15 mouse cellular contexts compared by ENCODE assay signal in the genomic region with DNA sequence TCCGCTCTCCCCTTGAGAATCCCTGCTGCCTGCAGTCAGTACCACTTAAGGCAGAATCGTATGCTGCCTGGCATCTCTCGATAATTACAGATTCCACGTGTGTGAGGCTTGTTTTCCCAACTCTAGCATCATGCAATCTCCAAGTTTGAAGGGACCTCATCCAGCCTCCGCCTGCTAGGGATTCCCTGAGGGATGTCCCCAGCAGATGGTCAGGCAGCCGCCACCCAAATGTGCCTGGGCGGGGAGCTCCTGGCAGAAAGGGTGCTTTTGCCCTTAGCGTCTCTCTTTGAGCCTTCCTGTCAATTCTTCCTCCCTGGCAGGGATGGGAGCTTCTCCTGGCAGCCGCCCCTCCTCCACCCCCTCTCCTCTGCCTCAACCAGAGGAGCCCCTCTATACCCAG. TPM values are rescaled to one million over a fixed set of nuclear protein-coding genes. Genes with fewer than 3 reads are reported as not detected.
DNase-seq lines count a peak whose midpoint lies in the region; ATAC-seq lines count a peak whose summit lies in the region.
"Had no signal": no experiment of that assay in that cellular context is flagged by ENCODE, and none has a peak within 500 bp of the region (broad histone marks: within the 10 kb centered on the region; RNA-seq: fewer than 3 reads in every experiment).

No protein-coding gene starts in this region.

- H3K9me3 ChIP-seq in neural tube, embryonic 13.5 days = no peaks in the 10 kb centered on the region
- H3K9me3 ChIP-seq: embryonic facial prominence, embryonic 13.5 days; liver, embryonic 15.5 days had no signal

- H3K9ac ChIP-seq in neural tube, embryonic 13.5 days = 0 out of 2 replicates have a peak overlapping the region, but pooled peaks have one; percentile 13
- H3K9ac ChIP-seq: embryonic facial prominence, embryonic 13.5 days; liver, embryonic 15.5 days had no signal

- H3K36me3 ChIP-seq in neural tube, embryonic 13.5 days = peaks cover 3% of the 10 kb centered on the region; the same call in 1 of the 2 replicates
- H3K36me3 ChIP-seq: embryonic facial prominence, embryonic 13.5 days; liver, embryonic 15.5 days had no signal

- H3K27me3 ChIP-seq in neural tube, embryonic 13.5 days = peaks cover 80% of the 10 kb centered on the region

- ATAC-seq in neural tube, embryonic 13.5 days (ENCODE audit: low read depth) = no peak

- 56% methylated on average over 9 of the region's 9 CpGs for WGBS in neural tube, embryonic 13.5 days

- no peak overlapping the region for H3K4me3 ChIP-seq in neural tube, embryonic 13.5 days
- H3K4me3 ChIP-seq: embryonic facial prominence, embryonic 13.5 days; liver, embryonic 15.5 days had no signal

- peaks cover 55% of the 10 kb centered on the region for H3K4me1 ChIP-seq in neural tube, embryonic 13.5 days (replicated peaks)
- H3K4me1 ChIP-seq: liver, embryonic 15.5 days had no signal

- H3K27ac ChIP-seq in neural tube, embryonic 13.5 days (replicated peaks) = no peak overlapping the region
- H3K27ac ChIP-seq: embryonic facial prominence, embryonic 13.5 days; liver, embryonic 15.5 days had no signal

- intact Hi-C loops in left cerebral cortex, postnatal 14 days (cut with DNase I) = no loop called here

- H3K4me2 ChIP-seq in neural tube, embryonic 13.5 days = no peak overlapping the region
- H3K4me2 ChIP-seq: embryonic facial prominence, embryonic 13.5 days; liver, embryonic 15.5 days had no signal

- no peak for DNase-seq in neural tube, embryonic 10.5 days (ENCODE audit: extremely low spot score, low spot score)
- peak; percentile 66 to 70 for DNase-seq in frontal cortex, postnatal 14 days (ENCODE audit: low spot score in 2 of 2)
- peak; percentile 77 to 85 for DNase-seq in left cerebral cortex, postnatal 14 days (ENCODE audit: low spot score in 2 of 2)
- peak; percentile 58 for DNase-seq in telencephalon, adult 2 months (ENCODE audit: low read depth, low spot score)
- DNase-seq in c-Kit-positive CD71-positive TER-119-positive erythroid progenitor cells, embryonic 14.5 days (ENCODE audit: low spot score) = no peak
- DNase-seq in embryo, embryonic 10 days (ENCODE audit: low spot score) = no peak
- no peak for DNase-seq in adipocyte (ENCODE audit: low spot score)
- DNase-seq: cerebellum, adult 18-20 months; heart, postnatal 4 days; kidney, postnatal 36 days; spleen, adult 18-20 months; thymus, postnatal 36 days had no signal

RNA-seq across cellular contexts. Expression of a gene that starts 22.4 kb away (rescaled TPM):
- polyA plus RNA-seq in neural tube, embryonic 13.5 days (2015; fragmentation: Nextera tagmentation; extraction: Ambion mirVana) = 15.6 and 19.8 TPM in 2 replicates
- 10 to 100 TPM; 45.5 to 48.3 TPM for total RNA-seq in left cerebral cortex, postnatal 14 days (2021)

RNA-seq across cellular contexts. Expression of a gene that starts 29.6 kb away (rescaled TPM):
- 95.2 and 104 TPM in 2 replicates for polyA plus RNA-seq in neural tube, embryonic 13.5 days (2015; fragmentation: Nextera tagmentation; extraction: Ambion mirVana)
- 100 to 1,000 TPM; 153 to 196 TPM for total RNA-seq in left cerebral cortex, postnatal 14 days (2021)

Comparison
In these comparisons a context has a peak if more than half of its experiments do, and no peak if none do; other contexts are left out.
1. DNase-seq: peak in frontal cortex, postnatal 14 days (2 of 2), left cerebral cortex, postnatal 14 days (2 of 2) and telencephalon, adult 2 months (single experiment); none in neural tube, embryonic 10.5 days (single experiment), c-Kit-positive CD71-positive TER-119-positive erythroid progenitor cells, embryonic 14.5 days (single experiment), embryo, embryonic 10 days (single experiment) and adipocyte (single experiment).